Mouse (Mus musculus) MEL (cell line): ENCODE results near the gene Gm21985. TPM values are rescaled to one million over a fixed set of nuclear protein-coding genes. Genes with fewer than 3 reads are reported as not detected.

Experiments
- DNase-seq: peaks from one replicate; pipeline ENCODE4 v3.0.0; 2011; ENCODE audit warnings: low read depth, low spot score
- H3K27ac ChIP-seq: 2 replicates; pipeline ENCODE4 v1.5.1; 2012; ENCODE audit warnings: low read depth, mild to moderate bottlenecking, control low read depth, low read length, moderate library complexity; ENCODE audit not compliant: control insufficient read depth
- H3K27me3 ChIP-seq, 2 experiments: fragments of 150-350 bp in 1 of 2; sonication (generic) in 1 of 2; 2 replicates each; pipeline ENCODE4 v1.6.1; 2012; ENCODE audit warnings: low read length in 2 of 2, mild to moderate bottlenecking in 2 of 2, improper control_type of control experiment in 1 of 2, moderate library complexity in 1 of 2; ENCODE audit not compliant: insufficient read depth in 2 of 2, control insufficient read depth in 1 of 2
- H3K36me3 ChIP-seq, 2 experiments: 2 replicates each; pipeline ENCODE4 v1.6.1; 2012 to 2014; ENCODE audit warnings: low read length in 2 of 2, improper control_type of control experiment in 1 of 2, inconsistent platforms in 1 of 2, mild to moderate bottlenecking in 1 of 2; ENCODE audit not compliant: insufficient read depth in 2 of 2, control insufficient read depth in 1 of 2
- H3K4me1 ChIP-seq, 2 experiments: fragments of 150-350 bp in 1 of 2; sonication (generic) in 1 of 2; 2 replicates each; pipeline ENCODE4 v1.6.1; 2012; ENCODE audit warnings: low read length in 2 of 2, improper control_type of control experiment in 1 of 2, mild to moderate bottlenecking in 1 of 2; ENCODE audit not compliant: insufficient read depth in 2 of 2, control insufficient read depth in 1 of 2
- H3K4me3 ChIP-seq, 2 experiments: fragments of 150-350 bp in 1 of 2; sonication (generic) in 1 of 2; 2 replicates each; pipeline ENCODE4 v1.5.1; 2012; ENCODE audit warnings: low read depth in 2 of 2, low read length in 2 of 2, mild to moderate bottlenecking in 2 of 2, moderate library complexity in 2 of 2, control low read depth in 1 of 2, improper control_type of control experiment in 1 of 2; ENCODE audit not compliant: control insufficient read depth in 1 of 2, insufficient read depth in 1 of 2
- H3K79me2 ChIP-seq: 2 replicates; pipeline ENCODE4 v1.6.1; 2012; ENCODE audit warnings: mild to moderate bottlenecking, low read length, moderate library complexity; ENCODE audit not compliant: control insufficient read depth, poor library complexity, insufficient read depth
- H3K9ac ChIP-seq: 2 replicates; pipeline ENCODE4 v1.6.1; 2012; ENCODE audit warnings: low read depth, mild to moderate bottlenecking, control low read depth, low read length, moderate library complexity; ENCODE audit not compliant: control insufficient read depth, poor library complexity, severe bottlenecking
- H3K9me3 ChIP-seq: fragments of 150-350 bp; sonication (generic); replicated peaks from 2 replicates; pipeline ENCODE4 v1.6.1; 2012; ENCODE audit warnings: mild to moderate bottlenecking, low read length, improper control_type of control experiment, moderate library complexity; ENCODE audit not compliant: insufficient read depth
- CHD2 ChIP-seq: IDR thresholded peaks from 2 replicates; pipeline ENCODE4 v1.6.1; 2011; ENCODE audit warnings: low read length, improper control_type of control experiment
- CTCF ChIP-seq, 3 experiments: IDR thresholded peaks in 2 of 3; conservative IDR thresholded peaks in 1 of 3; 2 replicates each; pipeline ENCODE4 v1.5.1; 2011 to 2012; ENCODE audit warnings: low read length in 3 of 3, low read depth in 2 of 3, mild to moderate bottlenecking in 2 of 3, improper control_type of control experiment in 1 of 3, inconsistent platforms in 1 of 3, mixed read lengths in 1 of 3, moderate library complexity in 1 of 3; ENCODE audit not compliant: control insufficient read depth in 1 of 3, insufficient read depth in 1 of 3, poor library complexity in 1 of 3, severe bottlenecking in 1 of 3
- E2F4 ChIP-seq: IDR thresholded peaks from 2 replicates; pipeline ENCODE4 v1.6.1; 2011; ENCODE audit warnings: low read depth, low read length, improper control_type of control experiment, borderline replicate concordance
- GATA1 ChIP-seq: IDR thresholded peaks from 2 replicates; pipeline ENCODE4 v1.6.1; 2011; ENCODE audit warnings: low read depth, low read length, improper control_type of control experiment
- HCFC1 ChIP-seq: IDR thresholded peaks from 2 replicates; pipeline ENCODE4 v1.6.1; 2012; ENCODE audit warnings: low read depth, mild to moderate bottlenecking, inconsistent platforms, low read length, improper control_type of control experiment, moderate library complexity
- JUND ChIP-seq: IDR thresholded peaks from 2 replicates; pipeline ENCODE4 v1.6.1; 2011; ENCODE audit warnings: low read depth, mild to moderate bottlenecking, improper control_type of control experiment, low read length
- MAX ChIP-seq: IDR thresholded peaks from 2 replicates; pipeline ENCODE4 v1.6.1; 2011; ENCODE audit warnings: low read length, improper control_type of control experiment
- MAZ ChIP-seq: IDR thresholded peaks from 2 replicates; pipeline ENCODE4 v1.6.1; 2012; ENCODE audit warnings: low read depth, mild to moderate bottlenecking, inconsistent platforms, low read length, improper control_type of control experiment
- MXI1 ChIP-seq: IDR thresholded peaks from 2 replicates; pipeline ENCODE4 v1.6.1; 2011; ENCODE audit warnings: mild to moderate bottlenecking, low read depth, low read length, improper control_type of control experiment
- NELFE ChIP-seq: IDR thresholded peaks from 2 replicates; pipeline ENCODE4 v1.6.1; 2011; ENCODE audit warnings: low read depth, low read length, improper control_type of control experiment
- NRF1 ChIP-seq: IDR thresholded peaks from 2 replicates; pipeline ENCODE4 v1.6.1; 2014; ENCODE audit warnings: low read depth, mild to moderate bottlenecking, inconsistent platforms, low read length, improper control_type of control experiment, moderate library complexity; ENCODE audit not compliant: poor library complexity, insufficient read depth, severe bottlenecking
- POLR2AphosphoS5 ChIP-seq: IDR thresholded peaks from 2 replicates; pipeline ENCODE4 v1.6.1; 2012; ENCODE audit warnings: low read depth, borderline replicate concordance, mild to moderate bottlenecking, inconsistent platforms, low read length, moderate library complexity, mixed read lengths
- TBP ChIP-seq: IDR thresholded peaks from 2 replicates; pipeline ENCODE4 v1.8.0; 2011; ENCODE audit warnings: low read depth, low read length, improper control_type of control experiment
- TCF12 ChIP-seq: IDR thresholded peaks from 2 replicates; pipeline ENCODE4 v1.6.1; 2014; ENCODE audit warnings: low read depth, mild to moderate bottlenecking, inconsistent platforms, low read length, improper control_type of control experiment, moderate library complexity
- USF2 ChIP-seq, 2 experiments: IDR thresholded peaks; 2 replicates each; pipeline ENCODE4 v1.6.1; 2011 to 2012; ENCODE audit warnings: improper control_type of control experiment in 2 of 2, low read length in 2 of 2, borderline replicate concordance in 1 of 2, inconsistent platforms in 1 of 2, low read depth in 1 of 2, mild to moderate bottlenecking in 1 of 2; ENCODE audit not compliant: insufficient read depth in 1 of 2
- ZC3H11A ChIP-seq: IDR thresholded peaks from 2 replicates; pipeline ENCODE4 v1.6.1; 2012; ENCODE audit warnings: low read depth, mild to moderate bottlenecking, inconsistent platforms, low read length, improper control_type of control experiment
- polyA plus RNA-seq, 2 experiments: library from polyadenylated mRNA; stranded (reverse) in 1 of 2; unstranded in 1 of 2; fragments of >175 nt in 1 of 2; fragments of >200 nt in 1 of 2; gene quantifications; 2 replicates each; pipeline versions ENCODE4 v1.2.1 to v1.2.4; 2012; ENCODE audit warnings: low replicate concordance in 2 of 2, low read depth in 1 of 2; ENCODE audit not compliant: insufficient read length in 2 of 2, insufficient read depth in 1 of 2, missing spikeins in 1 of 2
- total RNA-seq: library from RNA; depleted of rRNA; stranded (reverse); fragments of 300-350 nt; gene quantifications from 2 replicates; pipeline ENCODE4 v1.2.3, GENCODE M21; 2012

Gene Gm21985
- total and polyA plus RNA-seq, 3 experiments: 0.04 TPM; not detected in 2

- TF ChIP-seq TBP (no peak), ZC3H11A (no peak), JUND (no peak), MXI1 (no peak), POLR2AphosphoS5 (no peak), USF2 (IDR thresholded peaks at IDR 0.05; ENCODE audit: borderline replicate concordance in 1 of 2, insufficient read depth in 1 of 2, low read depth in 1 of 2, low read length in 2 of 2) (no peak), HCFC1 (no peak), E2F4 (no peak), CTCF (IDR thresholded peaks at IDR 0.05 in 2 of 3, conservative IDR thresholded peaks at IDR 0.05 in 1 of 3; ENCODE audit: control insufficient read depth in 1 of 3, insufficient read depth in 1 of 3, low read depth in 2 of 3, low read length in 3 of 3, poor library complexity in 1 of 3, severe bottlenecking in 1 of 3) (no peak), MAZ (no peak), GATA1 (no peak), NELFE (no peak), NRF1 (no peak), MAX (no peak)
- no peak overlapping the region for H3K27ac ChIP-seq
- H3K4me3 ChIP-seq: no peak overlapping the region
These were observed 49.5 kb downstream of the Gm21985 start for GRCm38 (mm10) chr2:112315638-112316037.

GRCm38 (mm10) chr2:112318227-112318626, 52.1 kb downstream of the Gm21985 start:
- no peaks in the 10 kb centered on the region for H3K27me3 ChIP-seq
- H3K79me2 ChIP-seq: no peaks in the 10 kb centered on the region
- H3K9ac ChIP-seq: no peak overlapping the region
- H3K36me3 ChIP-seq: peaks cover 0 to 5% of the 10 kb centered on the region in 2 experiments; a peak in 2 of 4 replicates
- H3K4me3 ChIP-seq: no peak overlapping the region
- no peak for DNase-seq
- TF ChIP-seq NRF1 (no peak), ZC3H11A (no peak)
- no peaks in the 10 kb centered on the region for H3K4me1 ChIP-seq
- no peak overlapping the region for H3K27ac ChIP-seq
- no peaks in the 10 kb centered on the region for H3K9me3 ChIP-seq

More at GRCm38 (mm10) chr2:112315638-112316037, 49.5 kb downstream of the Gm21985 start:
- Histone ChIP-seq H3K9ac (no peak overlapping the region), H3K79me2 (no peaks in the 10 kb centered on the region), H3K36me3 (peaks cover 4 to 5% of the 10 kb centered on the region in 2 experiments), H3K9me3 (no peaks in the 10 kb centered on the region), H3K4me1 (peaks cover 4 to 6% of the 10 kb centered on the region in 2 experiments; a peak in 3 of 4 replicates), H3K27me3 (no peaks in the 10 kb centered on the region)
- DNase-seq: no peak

- DNase-seq: no peak
- H3K9me3 ChIP-seq: no peaks in the 10 kb centered on the region
- H3K9ac ChIP-seq: no peak overlapping the region
- H3K79me2 ChIP-seq: no peaks in the 10 kb centered on the region
- H3K27ac ChIP-seq: no peak overlapping the region
- no peaks in the 10 kb centered on the region for H3K4me1 ChIP-seq
- no peak for TF ChIP-seq TBP
- no peak for TF ChIP-seq MAX
- no peak for TF ChIP-seq TCF12
- no peak for TF ChIP-seq JUND
- TF ChIP-seq CHD2: no peak
- no peak overlapping the region for H3K4me3 ChIP-seq
- peaks cover 0 to 5% of the 10 kb centered on the region in 2 experiments; a peak in 2 of 4 replicates for H3K36me3 ChIP-seq
- no peaks in the 10 kb centered on the region for H3K27me3 ChIP-seq
These were observed 52.8 kb downstream of the Gm21985 start for GRCm38 (mm10) chr2:112318905-112319304.
